Mouse (Mus musculus) retina, postnatal 7 days (tissue): ENCODE measurements around the gene Itga3.
"Not testable (repeated sequence)": the region's sequence is repeated elsewhere in the genome, so short reads cannot be mapped to it uniquely, and the experiment has no call there.

Source experiments
- DNase-seq: peaks from one replicate; pipeline ENCODE4 v3.0.0-alpha.2; 2012; ENCODE audit warnings: low read depth, low spot score

The Itga3 gene

DNA sequence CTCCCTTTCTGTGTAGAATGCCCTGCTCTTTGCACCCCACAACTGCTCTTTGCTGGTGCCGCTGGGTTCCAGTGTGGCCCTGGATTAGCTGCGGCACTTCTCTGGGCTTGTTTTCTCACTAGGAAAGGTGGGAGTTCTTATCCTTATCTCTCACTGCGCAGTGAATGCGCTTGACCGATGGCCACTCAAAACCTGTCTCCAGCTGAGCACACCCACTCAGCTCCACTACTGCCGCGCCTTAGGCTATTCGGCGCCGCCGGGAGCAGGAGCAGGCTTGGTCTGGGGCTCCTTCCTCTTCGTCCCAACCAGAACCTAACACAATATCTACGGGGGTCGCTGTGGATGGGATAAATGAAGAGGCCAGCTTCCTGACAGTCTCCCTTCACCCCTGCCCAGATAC is 43.0 kb downstream of the Itga3 start:
- no peak for DNase-seq

DNA sequence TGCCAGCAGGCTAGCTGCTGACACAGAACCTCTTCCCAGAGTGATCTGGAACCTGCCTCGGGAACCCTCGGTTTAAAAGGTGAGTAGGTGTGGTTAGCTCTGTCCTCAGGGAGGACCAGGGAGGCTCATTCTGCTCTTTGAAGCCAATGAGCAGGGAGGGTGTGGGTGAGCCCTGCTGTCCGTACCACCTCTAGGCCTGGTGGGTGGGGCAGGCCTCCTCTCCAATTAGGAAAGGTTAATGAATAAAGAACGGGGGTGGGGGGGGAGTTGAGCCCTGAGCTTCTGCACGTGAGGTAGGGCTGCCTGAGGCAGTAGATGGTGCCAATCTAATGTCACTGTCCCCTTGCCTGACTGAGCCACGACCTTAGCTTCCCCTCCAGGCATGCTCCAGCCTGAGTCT is 43.7 kb downstream of the Itga3 start:
- DNase-seq = no peak

DNA sequence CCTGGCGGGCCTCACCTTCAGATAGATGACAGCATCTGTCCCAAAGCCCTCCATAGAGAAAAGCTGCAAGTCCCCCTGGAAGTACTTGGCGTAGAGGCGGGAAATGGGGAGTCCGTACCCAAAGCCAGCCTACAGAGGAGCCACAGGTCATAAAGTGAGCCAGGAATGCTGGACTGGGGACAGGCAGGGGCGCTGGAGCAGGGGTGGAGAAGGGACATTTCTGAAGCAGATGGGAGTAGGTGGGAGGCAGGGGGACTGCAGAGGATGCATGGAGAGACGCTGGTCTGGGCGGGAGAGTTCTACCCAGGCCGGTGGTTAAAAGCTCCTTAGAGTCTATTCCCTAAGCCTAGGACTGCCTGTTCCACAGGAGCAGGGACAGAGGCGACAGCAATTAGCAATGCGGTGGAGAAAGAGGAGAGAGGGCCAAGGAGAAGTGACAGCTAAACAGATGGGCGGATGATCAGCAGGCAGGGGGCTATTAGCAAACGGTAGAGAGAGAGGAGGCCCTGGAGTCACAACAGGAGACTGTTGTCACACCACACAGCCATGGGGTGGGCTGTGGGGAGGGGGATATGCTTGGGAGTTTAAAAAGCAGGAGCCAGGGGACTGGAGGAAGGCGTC is 48.6 kb downstream of the Itga3 start:
- no peak for DNase-seq

DNA sequence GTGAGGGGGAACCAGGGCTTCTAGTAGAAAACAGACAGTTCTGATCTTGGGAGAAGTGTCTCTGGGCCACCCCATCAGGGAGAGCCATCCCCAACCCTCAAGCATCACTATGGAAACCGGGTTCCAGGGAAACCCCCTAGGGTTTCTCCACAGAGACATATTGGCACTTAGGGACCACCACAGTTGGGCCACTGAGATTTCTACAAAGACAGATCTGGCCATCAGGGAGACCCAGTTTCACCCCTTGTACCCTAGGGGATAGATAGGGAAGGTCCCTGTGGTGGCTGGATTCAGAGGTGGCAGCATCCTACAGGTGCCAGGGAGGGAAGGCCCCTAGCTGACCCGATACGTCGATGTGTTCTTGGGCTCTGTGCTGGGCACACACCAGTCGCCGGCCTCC is 49.8 kb downstream of the Itga3 start:
- DNase-seq = no peak

DNA sequence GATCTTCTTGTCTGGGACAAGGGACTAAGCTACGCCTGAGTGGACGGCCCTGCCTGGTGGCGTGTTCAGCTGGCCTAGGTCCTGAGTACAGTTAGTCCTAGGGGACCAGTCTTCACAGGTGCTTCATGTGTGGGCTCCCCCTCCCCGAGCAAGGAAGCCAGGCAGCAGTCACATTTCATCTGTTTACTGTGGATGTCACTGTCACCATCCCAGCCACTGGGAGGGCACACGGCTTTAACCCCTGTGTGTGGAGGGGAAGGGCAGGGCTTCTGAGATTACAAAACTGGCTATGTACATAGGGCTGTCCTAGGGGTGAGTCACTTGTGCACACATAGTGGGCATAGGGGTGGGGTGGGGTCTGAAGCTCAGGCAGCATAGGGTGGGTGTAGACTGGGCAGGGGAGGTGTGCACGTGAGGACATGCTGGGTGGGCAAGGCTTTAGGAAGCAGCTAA is 50.5 kb downstream of the Itga3 start:
- DNase-seq = no peak

DNA sequence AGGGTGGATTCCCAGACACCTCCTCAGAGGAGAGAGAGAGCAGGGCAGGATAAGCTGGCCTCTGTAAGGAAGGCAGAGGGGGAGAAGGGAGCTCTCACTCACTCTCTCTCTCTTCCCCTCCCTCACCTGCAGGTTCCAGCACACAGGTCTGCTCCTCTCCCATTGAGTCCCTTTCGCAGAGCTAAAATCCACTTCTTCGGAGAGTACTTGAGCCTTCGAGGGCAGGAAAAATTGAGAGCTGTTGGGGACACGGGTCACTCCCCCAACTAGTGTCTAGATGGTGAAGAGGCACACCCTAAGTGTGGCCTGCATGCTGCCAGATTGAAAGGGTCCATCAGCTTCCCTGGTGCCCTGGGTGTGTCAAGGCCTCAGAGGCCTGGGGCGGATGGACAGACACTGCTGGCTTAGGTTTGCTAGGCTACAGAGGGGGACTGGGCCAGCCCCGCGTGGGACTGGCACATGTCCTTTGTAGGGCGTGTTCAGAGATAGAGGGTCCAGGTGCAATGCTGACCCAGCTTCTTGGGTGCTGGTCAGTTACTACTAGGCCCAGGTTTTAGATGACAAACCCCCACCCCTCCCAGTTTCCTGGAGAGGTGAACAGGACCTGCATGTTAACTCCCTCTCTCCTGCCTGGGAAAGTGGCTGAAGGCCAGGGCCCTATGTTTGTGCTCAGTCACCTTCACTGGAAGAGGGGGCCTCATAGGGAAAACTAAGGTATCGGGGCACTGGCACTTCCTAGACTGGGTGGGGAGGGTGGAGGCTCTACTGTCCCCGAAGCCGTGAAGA is 51.2 kb downstream of the Itga3 start:
- no peak for DNase-seq

DNA sequence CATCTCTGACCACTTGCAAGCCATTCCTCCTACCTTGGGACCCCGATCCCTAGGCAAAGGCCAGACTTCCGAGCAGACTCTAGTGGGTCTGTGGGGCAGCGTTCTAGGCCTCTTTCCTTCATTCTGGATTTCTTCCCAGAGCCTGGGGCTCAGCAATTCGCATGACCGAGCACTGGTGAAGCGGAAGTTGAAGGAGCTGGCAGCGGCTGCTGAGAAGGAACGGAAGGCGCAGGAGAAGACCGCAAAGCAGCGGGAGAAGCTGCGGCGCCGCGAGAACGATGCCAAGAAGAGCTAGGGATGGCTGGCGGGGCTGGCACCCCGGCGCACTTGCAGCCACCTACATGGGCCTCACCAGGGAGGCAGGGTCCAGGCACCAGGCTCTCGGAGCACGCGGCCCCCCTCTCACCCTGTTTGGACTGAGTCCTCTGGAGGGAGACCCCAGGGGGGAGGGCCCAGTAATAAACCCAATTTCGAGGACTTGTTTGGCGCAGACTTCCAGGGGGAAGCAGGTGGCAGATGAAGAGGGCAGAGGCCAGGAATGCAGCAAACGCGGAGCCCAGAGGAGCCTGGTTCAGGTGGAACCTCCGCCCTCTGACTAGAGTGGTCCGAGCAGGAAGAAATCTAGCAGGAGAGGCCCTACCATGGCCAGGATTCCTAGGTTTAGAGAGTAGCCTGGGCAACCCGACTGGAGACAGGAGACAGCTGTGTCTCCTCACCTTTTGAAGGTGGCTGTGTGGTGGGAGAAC is 52.0 kb downstream of the Itga3 start:
- DNase-seq = no peak

- no peak for DNase-seq
Measured at GRCm38 (mm10) chr11:95023481-95023880, 53.1 kb downstream of the Itga3 start.

DNA sequence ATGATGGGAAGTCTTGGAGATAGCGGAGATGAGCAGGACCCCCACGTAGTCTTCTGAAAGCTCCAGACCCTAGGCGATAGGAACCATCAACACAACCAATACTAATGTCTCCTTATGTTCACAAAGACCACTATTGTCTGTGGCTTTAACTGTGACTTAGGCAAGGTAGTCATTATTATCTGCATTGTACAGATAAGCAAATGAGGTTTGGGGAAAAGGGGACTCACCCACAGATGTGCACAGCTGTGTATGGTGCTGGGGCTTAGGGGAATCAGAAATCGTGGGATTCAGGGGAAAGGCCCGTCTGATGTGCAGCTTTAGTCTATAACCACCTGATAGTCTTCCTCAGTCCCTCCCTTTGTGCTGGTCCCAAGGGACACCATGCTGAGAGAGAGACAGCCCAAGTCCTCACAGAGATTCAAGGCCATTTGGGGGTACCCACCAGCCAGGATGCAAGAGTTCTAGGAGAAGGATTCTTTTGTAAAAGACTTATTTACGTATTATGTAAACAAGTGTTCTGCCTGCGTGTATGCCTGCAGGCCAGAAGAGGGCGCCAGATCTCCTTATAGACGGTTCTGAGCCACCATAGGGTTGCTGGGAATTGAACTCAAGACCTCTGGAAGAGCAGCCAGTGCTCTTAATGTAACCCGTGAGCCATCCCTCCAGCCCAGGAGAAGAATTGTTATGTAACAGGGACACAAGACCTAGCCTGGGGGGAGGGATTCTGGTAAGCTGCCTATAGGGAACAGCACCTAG is 54.2 kb downstream of the Itga3 start:
- DNase-seq = no peak

- DNase-seq = no peak
Measured at GRCm38 (mm10) chr11:95015484-95015883, 61.1 kb downstream of the Itga3 start.

- DNase-seq = no peak
Measured at GRCm38 (mm10) chr11:95012487-95012886, 64.1 kb downstream of the Itga3 start.

DNA sequence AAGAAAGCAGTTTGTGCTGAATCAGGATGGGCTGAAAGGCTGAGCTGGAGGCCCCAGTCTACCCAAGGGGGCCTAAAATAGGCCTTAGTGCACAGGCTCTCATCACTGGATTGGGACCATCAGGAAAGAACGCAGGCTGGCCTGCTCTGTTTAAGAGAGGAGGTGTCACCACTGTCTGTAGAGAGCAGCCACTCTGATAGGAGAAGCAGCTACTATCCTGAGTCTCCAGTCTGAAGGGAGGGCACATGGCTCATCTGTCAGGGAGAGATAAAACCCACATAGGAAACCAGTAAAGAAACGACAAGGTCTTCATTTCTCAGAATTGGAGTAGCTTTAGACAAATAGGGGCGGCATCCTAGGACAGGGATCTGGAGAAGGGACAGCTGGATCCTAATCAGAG is 64.5 kb downstream of the Itga3 start:
- no peak for DNase-seq

DNA sequence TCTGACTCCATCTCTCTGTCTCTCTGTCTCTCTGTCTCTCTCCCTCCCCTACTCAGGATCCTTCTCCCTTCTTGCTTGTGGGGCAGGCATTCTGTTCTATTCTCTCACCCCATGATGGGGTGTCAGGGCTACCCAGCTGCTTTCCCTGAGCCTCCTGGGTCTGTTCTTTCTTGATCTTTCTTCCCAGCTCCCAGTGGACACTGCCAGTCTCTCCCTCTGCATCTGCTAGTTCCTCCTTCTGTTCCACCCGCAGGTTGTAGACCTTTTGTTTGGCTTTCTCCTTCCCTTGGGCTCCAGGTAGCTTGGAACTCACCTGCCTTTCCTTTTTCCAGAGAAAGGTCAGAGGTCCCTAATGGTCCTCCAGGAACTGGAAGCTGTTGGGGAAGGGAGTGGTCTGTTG is 65.2 kb downstream of the Itga3 start:
- DNase-seq = no peak

DNA sequence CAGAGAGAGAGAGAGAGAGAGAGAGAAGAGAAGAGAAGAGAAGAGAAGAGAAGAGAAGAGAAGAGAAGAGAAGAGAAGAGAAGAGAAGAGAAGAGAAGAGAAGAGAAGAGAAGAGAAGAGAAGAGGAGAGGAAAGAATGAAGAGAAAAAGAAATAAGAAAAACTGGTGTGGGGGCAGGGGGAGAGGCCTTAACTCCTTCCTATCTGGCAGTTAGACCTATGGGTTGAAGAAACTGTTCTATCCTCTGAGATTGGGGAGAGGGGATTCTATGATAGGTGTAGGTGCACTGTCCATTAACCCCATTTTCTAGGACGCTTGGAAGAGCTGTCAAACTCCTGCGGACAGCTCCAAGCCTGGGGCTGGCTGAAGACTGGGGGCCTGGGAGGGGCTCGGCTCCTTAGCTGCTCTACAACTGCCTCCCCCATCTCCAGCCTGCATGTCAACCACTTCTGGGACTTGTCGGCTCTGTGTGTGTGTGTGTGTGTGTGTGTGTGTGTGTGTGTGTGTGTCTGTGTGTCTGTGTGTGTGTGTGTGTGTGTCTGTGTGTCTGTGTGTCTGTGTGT is 65.7 kb downstream of the Itga3 start:
- DNase-seq = not testable (repeated sequence)

GRCm38 (mm10) chr11:95010141-95010739 is 66.4 kb downstream of the Itga3 start:
- no peak for DNase-seq

- DNase-seq = peak; percentile 66
Measured at GRCm38 (mm10) chr11:95009629-95010014, 67.0 kb downstream of the Itga3 start, which contains the start of gene Samd14. Gene Samd14 (plus strand): TSS chr11:95009879.

DNA sequence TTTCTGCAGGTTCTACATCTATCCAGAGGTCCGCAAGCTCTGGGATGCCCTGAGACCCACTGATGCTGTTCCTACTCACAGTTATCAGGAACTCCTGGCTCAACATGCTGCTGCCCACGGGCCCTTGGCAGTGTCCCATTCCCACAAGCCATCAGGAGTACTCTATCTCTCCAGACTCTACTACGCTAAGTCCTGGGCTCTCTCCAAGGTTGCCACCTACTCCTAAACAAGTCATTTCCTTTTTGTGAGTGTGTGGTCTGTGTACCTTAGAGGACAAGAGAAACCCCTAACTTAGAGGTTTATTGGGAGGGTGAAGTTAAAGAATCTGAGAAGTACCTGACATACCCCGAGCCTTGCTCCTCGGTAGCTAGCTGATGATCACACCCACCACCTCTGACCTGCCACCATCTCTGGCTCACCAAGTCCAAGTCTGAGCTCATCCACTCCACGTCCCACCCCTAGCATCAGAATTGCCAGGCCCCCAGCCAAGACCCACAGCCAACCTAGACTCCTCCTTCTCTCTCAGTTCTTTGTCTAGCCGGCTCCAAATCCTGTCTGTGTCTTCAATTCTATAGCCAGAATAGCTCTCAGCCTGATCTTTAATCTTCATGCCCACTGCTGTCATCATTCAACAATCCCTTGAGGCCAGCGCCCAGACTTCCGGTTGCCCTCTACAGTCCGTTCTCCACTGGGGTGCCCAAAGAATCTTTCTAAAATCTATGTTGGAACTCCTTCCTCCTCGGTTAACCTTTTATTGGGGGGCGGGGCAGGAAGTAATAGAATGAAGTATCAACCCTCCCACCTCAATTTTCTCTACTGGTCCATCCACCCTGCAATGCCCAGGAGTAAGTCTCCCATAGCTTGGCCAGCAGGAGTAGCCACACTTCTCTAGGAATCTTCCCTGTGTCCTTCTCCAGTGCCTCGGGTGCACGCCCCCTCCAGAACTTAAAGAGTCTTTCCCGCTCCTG is 67.7 kb downstream of the Itga3 start:
- DNase-seq = no peak

DNA sequence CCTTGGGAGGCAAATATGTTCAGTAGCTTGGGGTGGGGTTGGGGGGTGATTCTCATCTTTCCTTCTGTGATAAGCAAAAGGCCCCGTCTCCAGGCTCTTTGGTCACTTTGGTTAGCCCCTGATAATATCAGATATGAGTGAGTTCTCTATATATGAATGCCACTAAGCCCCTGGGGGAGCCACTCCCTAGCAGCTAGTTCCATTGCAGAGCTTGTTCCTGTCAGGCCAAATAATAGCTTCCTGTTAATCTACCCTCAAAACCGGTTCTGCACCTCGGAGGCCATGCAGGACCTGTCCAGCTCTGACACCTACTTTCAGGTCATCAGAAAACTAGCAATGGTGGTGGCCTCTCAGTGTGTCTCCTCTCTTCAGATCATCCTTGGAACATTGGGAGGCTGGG is 69.2 kb downstream of the Itga3 start:
- DNase-seq = no peak

GRCm38 (mm10) chr11:95006525-95007219 is 69.9 kb downstream of the Itga3 start:
- DNase-seq = no peak
